Mouse (Mus musculus) kidney, adult 2 months (tissue): Measurements from ENCODE around the gene Cfap44.

Experiments
- CTCF ChIP-seq: fragments of 200-500 bp; conservative IDR thresholded peaks from 2 replicates; pipeline ENCODE4 v1.5.1; 2011; ENCODE audit warnings: low read depth, mild to moderate bottlenecking, control low read depth, low read length, moderate library complexity, mixed read lengths; ENCODE audit not compliant: insufficient read depth, insufficient read length
- POLR2A ChIP-seq: fragments of 200-500 bp; IDR thresholded peaks from one replicate; pipeline ENCODE4 v1.6.1; 2011; ENCODE audit warnings: low read depth, low read length, control low read depth

DNA sequence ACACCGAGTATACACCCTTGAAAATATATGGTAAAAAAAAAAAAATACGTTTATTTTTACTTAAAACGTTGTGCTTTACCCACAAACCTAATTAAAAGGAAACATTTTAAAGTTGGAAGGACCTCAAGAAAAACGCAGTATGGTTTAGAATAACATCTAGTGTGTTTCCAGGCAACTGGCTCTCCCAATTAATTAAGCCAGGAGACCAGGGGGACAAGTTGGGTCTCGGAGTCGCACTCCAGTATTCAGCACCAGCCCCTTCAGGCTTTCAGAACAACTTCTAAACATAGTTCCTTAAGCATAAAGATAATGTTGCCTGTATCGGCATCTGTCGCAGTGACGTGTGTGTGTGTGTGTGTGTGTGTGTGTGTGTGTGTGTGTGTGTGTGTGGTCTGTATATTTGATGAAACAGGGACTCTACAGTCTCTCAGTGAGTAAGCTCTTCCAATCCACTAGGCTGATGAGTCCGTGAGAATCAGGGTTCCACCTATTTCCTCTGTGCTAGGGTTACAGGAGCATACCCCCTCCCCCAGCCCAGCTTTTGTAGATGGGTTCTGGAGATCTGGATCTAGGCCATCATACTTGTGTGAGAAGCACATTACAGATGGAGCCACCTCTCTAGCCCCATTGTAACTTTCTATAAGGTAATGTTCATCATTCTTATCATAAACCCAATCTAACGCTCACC lies 132.8 kb downstream of the Cfap44 start:
- TF ChIP-seq CTCF (no peak), POLR2A (no peak)
